Mouse (Mus musculus): ENCODE data around the gene Adap1. TPM values are rescaled to one million over a fixed set of nuclear protein-coding genes. Genes with fewer than 3 reads are reported as not detected.
A peak's percentile ranks its signal among the peaks of the same experiment; 100 is the strongest.
"Not testable (repeated sequence)": the region's sequence is repeated elsewhere in the genome, so short reads cannot be mapped to it uniquely, and the experiment has no call there.

The Adap1 gene
- total RNA-seq, 2 experiments from 2014 or later, result 2.1 to 2.3 TPM

- DNase-seq, result no peak
Measured at GRCm38 (mm10) chr5:139351134-139351533, 25.7 kb upstream of the Adap1 start, which contains the start of gene Cox19. Gene Cox19 (minus strand): TSS chr5:139351418.

GRCm38 (mm10) chr5:139349713-139350112 lies 24.3 kb upstream of the Adap1 start:
- DNase-seq, result no peak

DNA sequence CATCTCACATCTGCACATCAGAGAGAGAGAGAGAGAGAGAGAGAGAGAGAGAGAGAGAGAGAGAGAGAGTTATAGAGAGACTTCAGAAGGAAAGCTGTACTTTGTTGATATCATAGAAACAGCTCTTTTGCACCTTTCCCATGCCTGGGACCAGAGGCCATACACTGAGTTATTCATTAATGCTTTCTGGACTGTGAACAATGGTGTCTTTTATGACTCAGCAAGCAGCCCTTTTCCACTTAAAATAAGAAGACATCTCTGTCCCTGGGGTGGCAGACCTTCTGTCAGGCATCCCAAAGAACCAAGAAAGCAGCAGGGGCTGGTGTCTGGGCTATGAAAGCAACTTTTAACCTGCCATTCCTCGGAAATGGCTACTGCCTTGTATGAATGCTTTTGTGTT lies 21.8 kb upstream of the Adap1 start:
- no peak for DNase-seq

DNA sequence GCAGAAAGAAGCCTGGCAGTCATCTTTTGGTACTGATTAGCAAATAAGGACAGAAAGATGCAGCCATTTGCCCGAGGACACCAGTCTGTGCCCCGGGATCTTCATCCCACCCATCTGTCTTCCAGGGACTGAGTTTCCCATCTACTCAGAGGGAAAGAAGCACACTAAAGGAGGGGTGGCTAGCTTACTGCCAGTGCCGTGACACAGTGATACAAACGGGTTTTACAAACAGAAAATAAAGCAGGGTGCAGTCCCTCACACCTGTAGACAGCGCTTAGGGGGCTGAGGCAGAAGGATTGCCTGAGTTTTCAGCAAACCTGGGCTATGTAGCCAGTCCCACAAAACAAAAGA lies 19.9 kb upstream of the Adap1 start:
- DNase-seq, result no peak

GRCm38 (mm10) chr5:139344687-139345363 lies 19.4 kb upstream of the Adap1 start:
- peak; percentile 96 to 99 for DNase-seq

- DNase-seq, result peak; percentile 78 to 84
Measured at GRCm38 (mm10) chr5:139344021-139344686, 18.7 kb upstream of the Adap1 start.

GRCm38 (mm10) chr5:139338891-139339290 lies 13.5 kb upstream of the Adap1 start:
- no peak for DNase-seq

- DNase-seq, result no peak
Measured at GRCm38 (mm10) chr5:139338403-139338802, 13.0 kb upstream of the Adap1 start.

GRCm38 (mm10) chr5:139337826-139338370 lies 12.5 kb upstream of the Adap1 start:
- peak; percentile 43 to 49 for DNase-seq

DNA sequence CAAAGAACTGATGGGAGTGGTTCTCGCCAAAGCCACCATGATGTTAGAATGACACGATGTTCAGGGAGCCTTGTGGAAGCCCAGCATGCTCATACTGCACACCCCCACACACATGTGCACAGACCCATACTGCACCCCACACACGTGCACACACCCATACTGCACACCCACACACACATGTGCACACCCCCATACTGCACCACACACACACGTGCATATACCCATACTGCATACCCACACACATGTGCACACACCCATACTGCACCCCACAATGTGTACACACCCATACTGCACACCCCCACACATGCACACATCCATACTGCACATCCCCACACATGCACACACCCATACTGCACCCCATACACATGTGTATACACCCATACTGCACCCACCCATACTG lies 10.2 kb upstream of the Adap1 start:
- no peak for DNase-seq

GRCm38 (mm10) chr5:139334394-139334793 lies 9.0 kb upstream of the Adap1 start:
- DNase-seq, result not testable (repeated sequence)

- no peak for DNase-seq
Measured at GRCm38 (mm10) chr5:139333301-139334013, 8.0 kb upstream of the Adap1 start.

GRCm38 (mm10) chr5:139332590-139333272 lies 7.3 kb upstream of the Adap1 start:
- no peak for DNase-seq

- DNase-seq, result peak; percentile 69 to 93
Measured at GRCm38 (mm10) chr5:139331742-139332141, 6.3 kb upstream of the Adap1 start.

- DNase-seq, result no peak
Measured at GRCm38 (mm10) chr5:139330766-139331165, 5.3 kb upstream of the Adap1 start.

DNA sequence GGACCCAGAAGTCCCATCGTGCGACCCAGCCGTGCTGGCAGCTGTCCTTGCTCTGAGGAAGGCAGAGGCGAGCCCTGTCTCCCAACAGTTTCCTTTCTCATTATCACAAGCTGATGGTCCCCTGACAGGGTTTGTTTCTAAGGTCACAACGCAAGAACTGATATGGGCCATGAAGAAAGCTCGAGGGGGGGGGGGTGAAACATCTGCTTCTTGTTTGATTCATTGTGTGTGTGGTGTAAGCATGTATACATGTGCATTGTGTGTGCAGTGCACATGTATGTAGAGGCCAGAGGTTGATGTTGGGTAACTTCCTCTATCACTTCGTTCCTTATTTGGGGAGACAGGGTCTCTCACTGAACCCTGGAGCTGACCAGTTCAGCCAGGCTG lies 2.2 kb upstream of the Adap1 start:
- DNase-seq, result no peak

GRCm38 (mm10) chr5:139326986-139327633 lies 1.7 kb upstream of the Adap1 start:
- DNase-seq, result no peak

- DNase-seq, result no peak
Measured at GRCm38 (mm10) chr5:139326111-139326696, 782 bp upstream of the Adap1 start.

DNA sequence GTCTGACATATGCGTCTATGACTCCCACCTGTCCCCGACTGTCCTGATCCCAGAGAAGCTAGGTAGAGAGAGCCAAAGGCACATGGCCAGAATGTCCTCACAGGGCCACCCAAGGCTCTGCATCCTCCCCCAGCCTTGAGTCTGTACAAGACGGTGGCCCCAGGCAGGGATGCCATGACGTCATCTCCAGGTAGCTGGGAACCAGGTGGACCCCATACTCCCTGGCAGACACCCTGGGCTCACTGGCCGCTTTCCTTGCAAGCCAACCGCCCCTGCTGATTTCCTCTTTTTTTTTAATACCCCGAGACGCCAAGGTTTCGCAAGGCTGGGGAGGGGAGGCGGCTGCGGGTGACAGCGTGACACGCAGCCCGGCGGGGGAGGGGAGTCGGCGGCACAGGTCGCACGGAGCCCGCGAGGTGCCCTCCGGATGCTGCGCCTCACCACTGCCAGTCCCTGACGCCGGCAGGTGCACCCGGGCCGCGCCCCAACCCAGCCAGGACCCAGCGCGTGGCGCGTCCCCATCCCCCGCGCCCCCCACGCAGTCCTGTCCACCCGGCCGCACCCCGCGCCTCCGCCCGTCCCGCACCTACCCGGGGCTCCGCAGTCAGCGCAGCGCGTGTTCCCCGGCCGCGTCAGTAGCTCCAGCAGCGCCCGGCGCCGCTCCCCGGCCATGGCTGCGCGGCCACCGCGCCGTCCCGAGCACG lies 579 bp downstream of the Adap1 start:
- peak in 1 of 2 experiments; percentile 41 for DNase-seq

DNA sequence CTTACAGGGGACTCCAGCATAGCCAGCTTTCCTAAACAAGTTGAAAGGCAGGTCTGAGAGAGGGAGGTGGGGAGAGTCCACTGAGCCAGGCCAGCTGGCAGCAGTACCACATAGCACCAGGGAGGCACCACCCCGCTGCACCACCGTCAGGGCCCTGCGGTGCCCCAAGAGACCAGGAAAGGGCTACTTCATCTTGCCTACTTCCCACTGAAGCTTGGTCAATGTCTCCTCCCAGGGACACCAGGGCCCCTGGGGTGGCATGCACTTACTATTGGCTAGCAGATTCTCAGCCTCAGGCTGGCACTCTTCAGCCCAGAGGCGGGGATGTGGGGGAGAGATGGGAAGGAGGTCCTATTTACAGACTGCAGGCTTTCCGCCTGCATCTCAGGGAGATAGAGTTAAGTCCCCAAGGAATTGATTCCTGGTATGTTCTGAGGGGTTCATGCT lies 1.4 kb downstream of the Adap1 start:
- no peak for DNase-seq

Data from heart, adult 18-20 months (tissue).